Mouse (Mus musculus): Measurements from ENCODE around the gene Gfod1. TPM values are rescaled to one million over a fixed set of nuclear protein-coding genes. Genes with fewer than 3 reads are reported as not detected.

Gfod1 gene
- polyA plus RNA-seq, 1 experiment: 6.5 TPM

- TF ChIP-seq REST (IDR thresholded peaks at IDR 0.05; ENCODE audit: insufficient read depth, insufficient read length) (no peak), SRF (IDR thresholded peaks at IDR 0.05; ENCODE audit: control insufficient read depth, insufficient read length, low read depth) (no peak), TCF3 (IDR thresholded peaks at IDR 0.05; ENCODE audit: insufficient read length, low read depth) (no peak), USF1 (IDR thresholded peaks at IDR 0.05; ENCODE audit: low read depth) (no peak), E2F4 (IDR thresholded peaks at IDR 0.05; ENCODE audit: insufficient read depth) (no peak), POLR2AphosphoS2 (IDR thresholded peaks at IDR 0.05; ENCODE audit: insufficient read length, low read depth) (no peak), CEBPB (IDR thresholded peaks at IDR 0.05; ENCODE audit: insufficient read depth, poor library complexity, severe bottlenecking) (no peak), MAX (IDR thresholded peaks at IDR 0.05; ENCODE audit: low read depth) (no peak), TCF12 (IDR thresholded peaks at IDR 0.05; ENCODE audit: insufficient read depth, poor library complexity, severe bottlenecking) (no peak), MYOG (IDR thresholded peaks at IDR 0.05; ENCODE audit: control insufficient read depth in 1 of 3, insufficient read depth in 1 of 3, insufficient read length in 2 of 3, low read depth in 2 of 3) (no peak), POLR2A (IDR thresholded peaks at IDR 0.05; ENCODE audit: insufficient read length, low read depth) (no peak), MYOD1 (IDR thresholded peaks at IDR 0.05; ENCODE audit: control insufficient read depth in 1 of 3, insufficient read length in 2 of 3, low read depth in 2 of 3) (no peak)
- H3K27me3 ChIP-seq (ENCODE audit: control insufficient read depth, insufficient read depth, insufficient read length): no peaks in the 10 kb centered on the region
- no peak overlapping the region for H3ac ChIP-seq (ENCODE audit: control insufficient read depth, insufficient read length)
- no peak overlapping the region for H3K4me2 ChIP-seq (ENCODE audit: low read depth)
- H3K36me3 ChIP-seq (ENCODE audit: control insufficient read depth, insufficient read depth): no peaks in the 10 kb centered on the region
- no peak overlapping the region for H3K4me3 ChIP-seq
- peaks cover 26% of the 10 kb centered on the region for H3K79me2 ChIP-seq (ENCODE audit: control insufficient read depth, insufficient read depth)
These were observed 67.3 kb downstream of the Gfod1 start for GRCm38 (mm10) chr13:43236630-43237029.

DNA sequence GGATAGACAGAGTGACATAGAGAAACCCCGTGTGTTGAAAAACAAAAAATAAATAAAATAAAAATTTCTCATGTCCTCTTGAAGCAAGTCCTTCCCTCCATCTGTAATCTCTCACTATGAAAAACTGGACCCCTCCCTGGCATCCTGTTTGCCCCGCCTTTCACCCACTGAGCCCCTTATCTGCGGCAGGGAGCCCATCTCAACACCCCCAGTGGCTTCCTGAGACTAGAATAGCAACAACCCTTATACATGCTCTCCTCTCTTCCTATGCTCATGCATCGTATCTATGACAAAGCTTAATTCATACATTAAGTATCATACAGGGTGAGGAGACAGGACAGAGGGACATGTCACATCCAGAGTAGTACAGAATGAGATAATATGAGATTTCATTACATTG lies 68.0 kb downstream of the Gfod1 start:
- Histone ChIP-seq H3K79me2 (ENCODE audit: control insufficient read depth, insufficient read depth) (peaks cover 32% of the 10 kb centered on the region), H3K36me3 (ENCODE audit: control insufficient read depth, insufficient read depth) (no peaks in the 10 kb centered on the region), H3K4me3 (no peak overlapping the region), H3K27me3 (ENCODE audit: control insufficient read depth, insufficient read depth, insufficient read length) (no peaks in the 10 kb centered on the region), H3K4me2 (ENCODE audit: low read depth) (no peak overlapping the region), H3ac (ENCODE audit: control insufficient read depth, insufficient read length) (no peak overlapping the region)
- TF ChIP-seq CEBPB (IDR thresholded peaks at IDR 0.05; ENCODE audit: insufficient read depth, poor library complexity, severe bottlenecking) (no peak), POLR2A (IDR thresholded peaks at IDR 0.05; ENCODE audit: insufficient read length, low read depth) (no peak)

DNA sequence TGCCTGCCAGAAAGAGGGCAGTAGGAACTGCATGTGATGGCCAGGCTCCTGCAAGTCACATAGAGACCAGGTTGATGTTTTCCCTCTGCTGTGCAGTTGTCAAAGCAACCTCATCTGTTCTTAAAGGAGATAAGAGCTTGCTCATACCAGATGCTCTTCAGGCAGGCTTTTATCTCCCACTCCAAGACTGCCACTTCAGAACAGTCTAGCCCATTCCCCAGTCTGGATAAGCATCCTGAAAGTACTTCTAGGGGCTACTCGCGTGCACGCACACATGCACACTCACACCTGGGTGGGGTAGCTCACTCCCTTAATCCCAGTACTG lies 68.4 kb downstream of the Gfod1 start:
- Histone ChIP-seq H3K27me3 (ENCODE audit: control insufficient read depth, insufficient read depth, insufficient read length) (no peaks in the 10 kb centered on the region), H3K79me2 (ENCODE audit: control insufficient read depth, insufficient read depth) (peaks cover 33% of the 10 kb centered on the region), H3K4me2 (ENCODE audit: low read depth) (no peak overlapping the region), H3K4me3 (no peak overlapping the region), H3ac (ENCODE audit: control insufficient read depth, insufficient read length) (no peak overlapping the region), H3K36me3 (ENCODE audit: control insufficient read depth, insufficient read depth) (no peaks in the 10 kb centered on the region)
- TF ChIP-seq TCF3 (IDR thresholded peaks at IDR 0.05; ENCODE audit: insufficient read length, low read depth) (no peak), POLR2A (IDR thresholded peaks at IDR 0.05; ENCODE audit: insufficient read length, low read depth) (no peak), MAX (IDR thresholded peaks at IDR 0.05; ENCODE audit: low read depth) (no peak), REST (IDR thresholded peaks at IDR 0.05; ENCODE audit: insufficient read depth, insufficient read length) (no peak), MYOD1 (IDR thresholded peaks at IDR 0.05; ENCODE audit: control insufficient read depth in 1 of 3, insufficient read length in 2 of 3, low read depth in 2 of 3) (no peak)

DNA sequence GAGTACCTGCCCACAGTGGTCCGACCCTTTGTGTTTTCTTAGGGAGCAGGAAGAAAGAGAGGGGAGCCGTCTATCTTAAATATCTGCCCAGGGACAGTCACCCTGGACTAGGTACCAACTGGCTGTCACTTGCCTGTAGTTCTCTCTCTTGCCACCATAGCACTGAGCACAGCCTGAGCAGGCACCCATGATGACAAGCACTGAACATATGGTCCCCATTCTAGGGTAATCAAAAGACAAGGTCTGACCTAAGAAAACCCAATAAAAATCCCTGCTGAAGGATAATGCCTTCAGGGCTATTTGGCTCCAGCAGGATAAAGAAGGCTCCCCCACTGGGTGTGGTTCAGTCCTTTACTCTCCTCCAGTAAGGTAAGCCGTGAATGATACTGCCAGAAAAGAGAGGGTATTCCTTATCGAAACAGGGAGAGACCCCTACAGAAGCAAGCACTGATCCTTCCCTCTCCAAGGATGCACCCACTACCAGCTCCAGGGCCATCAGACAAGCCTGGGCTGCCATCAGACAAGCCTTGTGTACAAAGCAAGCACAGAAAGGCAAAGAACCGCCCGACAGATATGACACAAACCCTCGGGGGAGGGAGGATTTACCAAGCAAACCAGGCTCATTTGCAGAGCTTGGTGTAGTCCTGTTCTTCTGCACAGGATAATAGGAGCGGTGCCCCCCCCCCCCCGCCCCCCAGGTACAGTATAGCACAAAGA lies 68.9 kb downstream of the Gfod1 start:
- Histone ChIP-seq H3K4me3 (no peak overlapping the region), H3K36me3 (ENCODE audit: control insufficient read depth, insufficient read depth) (no peaks in the 10 kb centered on the region), H3K27me3 (ENCODE audit: control insufficient read depth, insufficient read depth, insufficient read length) (no peaks in the 10 kb centered on the region), H3K4me2 (ENCODE audit: low read depth) (no peak overlapping the region), H3ac (ENCODE audit: control insufficient read depth, insufficient read length) (no peak overlapping the region), H3K79me2 (ENCODE audit: control insufficient read depth, insufficient read depth) (peaks cover 38% of the 10 kb centered on the region)
- TF ChIP-seq USF1 (IDR thresholded peaks at IDR 0.05; ENCODE audit: low read depth) (no peak), REST (IDR thresholded peaks at IDR 0.05; ENCODE audit: insufficient read depth, insufficient read length) (no peak), SRF (IDR thresholded peaks at IDR 0.05; ENCODE audit: control insufficient read depth, insufficient read length, low read depth) (no peak), TCF3 (IDR thresholded peaks at IDR 0.05; ENCODE audit: insufficient read length, low read depth) (no peak)

- Histone ChIP-seq H3K27me3 (ENCODE audit: control insufficient read depth, insufficient read depth, insufficient read length) (no peaks in the 10 kb centered on the region), H3K4me3 (no peak overlapping the region), H3K4me2 (ENCODE audit: low read depth) (no peak overlapping the region), H3ac (ENCODE audit: control insufficient read depth, insufficient read length) (no peak overlapping the region), H3K36me3 (ENCODE audit: control insufficient read depth, insufficient read depth) (no peaks in the 10 kb centered on the region), H3K79me2 (ENCODE audit: control insufficient read depth, insufficient read depth) (peaks cover 41% of the 10 kb centered on the region)
- TF ChIP-seq TCF3 (IDR thresholded peaks at IDR 0.05; ENCODE audit: insufficient read length, low read depth) (no peak), REST (IDR thresholded peaks at IDR 0.05; ENCODE audit: insufficient read depth, insufficient read length) (no peak), SRF (IDR thresholded peaks at IDR 0.05; ENCODE audit: control insufficient read depth, insufficient read length, low read depth) (no peak), TCF12 (IDR thresholded peaks at IDR 0.05; ENCODE audit: insufficient read depth, poor library complexity, severe bottlenecking) (no peak), CEBPB (IDR thresholded peaks at IDR 0.05; ENCODE audit: insufficient read depth, poor library complexity, severe bottlenecking) (no peak), POLR2A (IDR thresholded peaks at IDR 0.05; ENCODE audit: insufficient read length, low read depth) (no peak), USF1 (IDR thresholded peaks at IDR 0.05; ENCODE audit: low read depth) (no peak), MYOD1 (IDR thresholded peaks at IDR 0.05; ENCODE audit: control insufficient read depth in 1 of 3, insufficient read length in 2 of 3, low read depth in 2 of 3) (no peak), MAX (IDR thresholded peaks at IDR 0.05; ENCODE audit: low read depth) (no peak), POLR2AphosphoS2 (IDR thresholded peaks at IDR 0.05; ENCODE audit: insufficient read length, low read depth) (no peak), MYOG (IDR thresholded peaks at IDR 0.05; ENCODE audit: control insufficient read depth in 1 of 3, insufficient read depth in 1 of 3, insufficient read length in 2 of 3, low read depth in 2 of 3) (no peak), E2F4 (IDR thresholded peaks at IDR 0.05; ENCODE audit: insufficient read depth) (no peak)
These were observed 70.6 kb downstream of the Gfod1 start for GRCm38 (mm10) chr13:43233331-43233730.

Data from myocyte (in vitro differentiated cells).